Mouse (Mus musculus) midbrain, embryonic 16.5 days (tissue): ENCODE measurements at regions not wholly inside any gene's neighbourhood (a gene's known extent, or its start where the extent isn't known, plus 50 kb on each side); places are given as distances from the start of the nearest gene placed in this dataset.

Experiments
- ATAC-seq: fragments of 200-750 bp; cut with Nextera tagmentation; 2 replicates; pipeline ENCODE4 v1.8.0; 2017; ENCODE audit warnings: moderate TSS enrichment
- H3K27ac ChIP-seq: fragments of 300-500 bp; sonication (generic); 2 replicates; pipeline ENCODE4 v1.5.1; 2014; ENCODE audit warnings: mild to moderate bottlenecking, low read length, mixed read lengths
- H3K27me3 ChIP-seq: fragments of 300-500 bp; sonication (generic); 2 replicates; pipeline ENCODE4 v1.6.1; 2014; ENCODE audit warnings: low read depth, low read length, mixed read lengths; ENCODE audit not compliant: control insufficient read depth, insufficient read depth
- H3K36me3 ChIP-seq: fragments of 300-500 bp; sonication (generic); 2 replicates; pipeline ENCODE4 v1.6.1; 2014; ENCODE audit warnings: mild to moderate bottlenecking, low read length, moderate library complexity, mixed read lengths; ENCODE audit not compliant: control insufficient read depth, insufficient read depth
- H3K4me1 ChIP-seq: fragments of 300-500 bp; sonication (generic); 2 replicates; pipeline ENCODE4 v1.6.1; 2014; ENCODE audit warnings: mild to moderate bottlenecking, low read length, mixed read lengths; ENCODE audit not compliant: control insufficient read depth, insufficient read depth
- H3K4me2 ChIP-seq: fragments of 300-500 bp; sonication (generic); 2 replicates; pipeline ENCODE4 v1.6.1; 2014; ENCODE audit warnings: mild to moderate bottlenecking, low read length, mixed read lengths
- H3K4me3 ChIP-seq: fragments of 300-500 bp; sonication (generic); 2 replicates; pipeline ENCODE4 v1.5.1; 2014; ENCODE audit warnings: low read depth, mild to moderate bottlenecking, low read length, moderate library complexity, mixed read lengths
- H3K9ac ChIP-seq: fragments of 300-500 bp; sonication (generic); 2 replicates; pipeline ENCODE4 v1.6.1; 2014; ENCODE audit warnings: low read depth, low read length, mixed read lengths
- H3K9me3 ChIP-seq: fragments of 300-500 bp; sonication (generic); replicated peaks from 2 replicates; pipeline ENCODE4 v1.6.1; 2014; ENCODE audit warnings: mild to moderate bottlenecking, low read length, mixed read lengths; ENCODE audit not compliant: control insufficient read depth, poor library complexity, severe bottlenecking
- WGBS: fragments of 180-500 bp; shearing (Covaris S2); extraction: QIAGEN DNeasy Blood & Tissue Kit; methylation state at CpG from one replicate; pipeline ENCODE4 v1.1.7; 2014; 5-methylcytosine and 5-hydroxymethylcytosine counted together

GRCm38 (mm10) chr5:40780363-40780762, 927.6 kb downstream of the Rab28 start:
- H3K27ac ChIP-seq, result no peak overlapping the region
- H3K4me3 ChIP-seq, result no peak overlapping the region
- no peak overlapping the region for H3K9ac ChIP-seq
- H3K9me3 ChIP-seq, result no peaks in the 10 kb centered on the region
- no peaks in the 10 kb centered on the region for H3K4me1 ChIP-seq
- H3K27me3 ChIP-seq, result no peaks in the 10 kb centered on the region
- ATAC-seq, result no peak
- 60% methylated on average over 1 of the region's 1 CpGs for WGBS
- no peak overlapping the region for H3K4me2 ChIP-seq
- H3K36me3 ChIP-seq, result no peaks in the 10 kb centered on the region

- ATAC-seq, result no peak
- H3K9ac ChIP-seq, result no peak overlapping the region
- no peaks in the 10 kb centered on the region for H3K27me3 ChIP-seq
- no peak overlapping the region for H3K27ac ChIP-seq
- H3K36me3 ChIP-seq, result no peaks in the 10 kb centered on the region
- 97% methylated on average over 1 of the region's 1 CpGs for WGBS
- H3K9me3 ChIP-seq, result no peaks in the 10 kb centered on the region
- H3K4me1 ChIP-seq, result no peaks in the 10 kb centered on the region
- H3K4me2 ChIP-seq, result no peak overlapping the region
- no peak overlapping the region for H3K4me3 ChIP-seq
Observed at GRCm38 (mm10) chr5:40779902-40780301, 928.1 kb downstream of the Rab28 start.

GRCm38 (mm10) chr5:40775856-40776255, 932.1 kb downstream of the Rab28 start:
- no peaks in the 10 kb centered on the region for H3K27me3 ChIP-seq
- no peak overlapping the region for H3K9ac ChIP-seq
- no peak overlapping the region for H3K27ac ChIP-seq
- no peak overlapping the region for H3K4me2 ChIP-seq
- no peak for ATAC-seq
- H3K36me3 ChIP-seq, result no peaks in the 10 kb centered on the region
- no peaks in the 10 kb centered on the region for H3K9me3 ChIP-seq
- no peaks in the 10 kb centered on the region for H3K4me1 ChIP-seq
- 90% methylated on average over 2 of the region's 2 CpGs for WGBS
- H3K4me3 ChIP-seq, result no peak overlapping the region

- H3K27me3 ChIP-seq, result no peaks in the 10 kb centered on the region
- no peaks in the 10 kb centered on the region for H3K36me3 ChIP-seq
- no peaks in the 10 kb centered on the region for H3K9me3 ChIP-seq
- ATAC-seq, result no peak
- H3K27ac ChIP-seq, result no peak overlapping the region
- WGBS, result 78% methylated on average over 2 of the region's 2 CpGs
- no peak overlapping the region for H3K9ac ChIP-seq
- H3K4me3 ChIP-seq, result no peak overlapping the region
- no peak overlapping the region for H3K4me2 ChIP-seq
- no peaks in the 10 kb centered on the region for H3K4me1 ChIP-seq
Observed at GRCm38 (mm10) chr5:40760224-40760623, 947.7 kb downstream of the Rab28 start.

GRCm38 (mm10) chr5:40750044-40750443, 957.9 kb downstream of the Rab28 start:
- WGBS, result 70% methylated on average over 1 of the region's 1 CpGs
- H3K36me3 ChIP-seq, result no peaks in the 10 kb centered on the region

GRCm38 (mm10) chr5:40735660-40736059, 972.3 kb downstream of the Rab28 start:
- 80% methylated on average over 7 of the region's 7 CpGs for WGBS
- ATAC-seq, result no peak
- Histone ChIP-seq H3K4me3 (no peak overlapping the region), H3K27me3 (no peaks in the 10 kb centered on the region), H3K4me1 (no peaks in the 10 kb centered on the region), H3K4me2 (no peak overlapping the region), H3K9me3 (no peaks in the 10 kb centered on the region), H3K9ac (no peak overlapping the region), H3K27ac (no peak overlapping the region), H3K36me3 (no peaks in the 10 kb centered on the region)

More at GRCm38 (mm10) chr5:40750044-40750443, 957.9 kb downstream of the Rab28 start:
- no peaks in the 10 kb centered on the region for H3K27me3 ChIP-seq
- no peaks in the 10 kb centered on the region for H3K4me1 ChIP-seq
- H3K27ac ChIP-seq, result no peak overlapping the region
- no peak for ATAC-seq
- H3K9ac ChIP-seq, result no peak overlapping the region
- no peaks in the 10 kb centered on the region for H3K9me3 ChIP-seq
- no peak overlapping the region for H3K4me3 ChIP-seq
- no peak overlapping the region for H3K4me2 ChIP-seq

- H3K27ac ChIP-seq, result no peak overlapping the region
- WGBS, result 67% methylated on average over 2 of the region's 2 CpGs
- H3K9me3 ChIP-seq, result no peaks in the 10 kb centered on the region
- no peaks in the 10 kb centered on the region for H3K27me3 ChIP-seq
- no peaks in the 10 kb centered on the region for H3K4me1 ChIP-seq
- 0 out of 2 replicates have a peak, but pooled peaks have one; percentile 25 for ATAC-seq
- H3K4me2 ChIP-seq, result no peak overlapping the region
- H3K36me3 ChIP-seq, result no peaks in the 10 kb centered on the region
- H3K9ac ChIP-seq, result no peak overlapping the region
- no peak overlapping the region for H3K4me3 ChIP-seq
Observed at GRCm38 (mm10) chr5:40733844-40734566, 974.0 kb downstream of the Rab28 start.

- Histone ChIP-seq H3K4me3 (no peak overlapping the region), H3K27ac (no peak overlapping the region), H3K4me2 (no peak overlapping the region), H3K9me3 (no peaks in the 10 kb centered on the region), H3K4me1 (no peaks in the 10 kb centered on the region), H3K36me3 (no peaks in the 10 kb centered on the region), H3K27me3 (no peaks in the 10 kb centered on the region), H3K9ac (no peak overlapping the region)
- no peak for ATAC-seq
- WGBS, result 80% methylated on average over 3 of the region's 3 CpGs
Observed at GRCm38 (mm10) chr5:40714497-40715128, 959.3 kb upstream of the Hs3st1 start.

GRCm38 (mm10) chr5:40701651-40702050, 946.4 kb upstream of the Hs3st1 start:
- 88% methylated on average over 5 of the region's 5 CpGs for WGBS
- Histone ChIP-seq H3K4me3 (no peak overlapping the region), H3K9me3 (no peaks in the 10 kb centered on the region), H3K4me1 (no peaks in the 10 kb centered on the region), H3K4me2 (no peak overlapping the region), H3K27me3 (no peaks in the 10 kb centered on the region), H3K9ac (no peak overlapping the region), H3K36me3 (no peaks in the 10 kb centered on the region), H3K27ac (no peak overlapping the region)
- no peak for ATAC-seq
